Mouse (Mus musculus): ENCODE data around the gene Vmn1r86. TPM values are rescaled to one million over a fixed set of nuclear protein-coding genes. Genes with fewer than 3 reads are reported as not detected.
"Not testable (repeated sequence)": the region's sequence is repeated elsewhere in the genome, so short reads cannot be mapped to it uniquely, and the experiment has no call there.

Vmn1r86 gene
- not detected in 2 replicates for polyA plus RNA-seq (2016; fragmentation: Nextera tagmentation; extraction: Ambion mirVana)

DNA sequence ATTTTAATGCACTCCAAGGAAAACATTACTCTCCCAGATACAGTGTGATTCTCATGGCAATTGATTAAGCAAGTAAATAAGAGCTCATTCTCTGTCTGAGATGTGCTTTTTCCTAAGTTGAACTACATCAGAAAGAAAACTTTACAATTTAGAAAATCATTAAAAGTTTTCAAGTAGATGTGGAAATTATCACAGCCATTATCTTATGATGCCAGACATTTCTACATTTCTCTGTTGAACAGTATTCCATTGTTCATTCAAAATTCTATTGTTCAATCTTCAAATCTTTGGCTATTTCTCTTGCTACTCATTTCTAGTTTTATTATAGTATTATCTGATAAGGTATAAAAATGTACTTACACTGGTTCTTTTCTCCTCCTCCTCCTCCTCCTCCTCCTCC lies at the start of gene Vmn1r86:
Gene Vmn1r86, minus strand, starts transcription at position 101 of the 400 bp plus-strand sequence.
- Histone ChIP-seq H3K27ac (no peak within 1 kb of the TSS), H3K9me3 (no peaks in the 10 kb centered on the region), H3K9ac (replicated peaks) (no peak within 1 kb of the TSS), H3K36me3 (no peaks in the 10 kb centered on the region), H3K4me1 (replicated peaks) (no peaks in the 10 kb centered on the region), H3K4me3 (replicated peaks) (no peak within 1 kb of the TSS), H3K27me3 (no peaks in the 10 kb centered on the region), H3K4me2 (no peak within 1 kb of the TSS)
- no peak for ATAC-seq (ENCODE audit: insufficient number of reproducible peaks, insufficient read depth, low FRiP score, low TSS enrichment, low read depth)

DNA sequence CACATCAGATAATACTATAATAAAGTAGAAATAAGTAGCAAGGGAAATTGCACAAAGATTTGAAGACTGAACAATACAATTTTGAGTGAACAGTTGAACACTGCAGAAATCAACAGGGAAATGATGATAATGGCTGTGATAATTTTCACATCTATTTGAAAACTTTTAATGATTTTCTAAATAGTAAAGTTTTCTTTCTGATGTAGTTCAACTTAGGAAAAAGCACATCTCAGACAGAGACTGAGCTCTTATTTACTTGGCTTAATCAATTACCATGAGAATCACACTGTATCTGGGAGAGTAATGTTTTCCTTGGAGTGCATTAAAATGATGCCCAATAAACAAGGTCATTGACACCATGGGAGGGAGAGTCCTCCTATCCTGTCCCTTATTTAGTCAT lies 39.6 kb upstream of the Vmn1r86 start, which contains the start of gene Vmn1r88:
Gene Vmn1r88, plus strand, starts transcription at position 301 of the 400 bp plus-strand sequence.
- H3K4me2 ChIP-seq, result no peak within 1 kb of the TSS
- no peaks in the 10 kb centered on the region for H3K4me1 ChIP-seq (replicated peaks)
- no peak within 1 kb of the TSS for H3K4me3 ChIP-seq (replicated peaks)
- no peaks in the 10 kb centered on the region for H3K36me3 ChIP-seq
- H3K9me3 ChIP-seq, result 0 out of 2 replicates have a peak, but pooled peaks cover 7% of the 10 kb centered on the region
- ATAC-seq (ENCODE audit: insufficient number of reproducible peaks, insufficient read depth, low FRiP score, low TSS enrichment, low read depth), result no peak
- H3K9ac ChIP-seq (replicated peaks), result no peak within 1 kb of the TSS
- no peaks in the 10 kb centered on the region for H3K27me3 ChIP-seq
- H3K27ac ChIP-seq, result no peak within 1 kb of the TSS

DNA sequence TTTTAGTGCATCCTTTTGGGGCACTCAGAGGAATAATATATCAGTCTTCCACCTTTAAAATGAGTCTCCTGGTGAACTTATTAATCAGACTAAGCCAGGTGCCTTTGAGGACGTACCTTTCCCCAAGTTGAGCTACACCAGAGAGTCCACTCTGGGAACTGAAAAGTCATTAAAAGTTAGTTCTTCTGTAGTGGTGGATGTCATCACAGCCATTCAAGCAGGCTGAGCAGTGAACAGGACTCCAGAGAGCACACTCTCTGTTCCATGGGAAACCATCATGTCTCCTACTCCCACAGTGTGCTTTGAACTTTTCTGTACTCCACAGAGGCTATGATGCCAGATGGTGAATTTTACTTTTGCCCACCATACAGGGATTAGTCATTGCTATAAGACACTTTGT lies 20.3 kb upstream of the Vmn1r86 start, which contains the start of gene Vmn1r87:
Gene Vmn1r87, minus strand, starts transcription at position 101 of the 400 bp plus-strand sequence.
- Histone ChIP-seq H3K9me3 (no peaks in the 10 kb centered on the region), H3K36me3 (no peaks in the 10 kb centered on the region), H3K27ac (no peak within 1 kb of the TSS), H3K4me2 (no peak within 1 kb of the TSS), H3K4me1 (replicated peaks) (no peaks in the 10 kb centered on the region), H3K27me3 (no peaks in the 10 kb centered on the region), H3K9ac (replicated peaks) (no peak within 1 kb of the TSS), H3K4me3 (replicated peaks) (no peak within 1 kb of the TSS)
- WGBS, result 75% methylated on average over 1 of the region's 1 CpGs
- no peak for ATAC-seq (ENCODE audit: insufficient number of reproducible peaks, insufficient read depth, low FRiP score, low TSS enrichment, low read depth)

DNA sequence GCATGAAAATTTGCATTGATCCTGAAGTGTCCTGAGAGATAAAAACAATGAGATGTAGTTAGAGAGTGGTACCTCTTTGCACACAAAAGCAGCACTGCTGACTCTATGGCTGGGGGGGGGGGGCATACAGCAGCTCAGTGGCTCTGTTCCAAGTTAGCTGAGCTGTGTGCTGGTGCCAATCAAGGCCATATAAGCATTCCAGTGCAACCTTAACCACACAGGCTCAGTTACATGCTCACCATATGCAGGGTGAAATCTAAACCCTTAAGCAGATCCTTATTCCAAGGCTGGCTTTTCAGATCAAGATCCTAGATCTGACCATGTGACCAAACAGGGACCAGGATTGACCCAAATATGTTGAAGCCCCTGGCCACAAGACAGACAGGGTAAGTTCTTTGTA lies 17.6 kb upstream of the Vmn1r86 start:
- Histone ChIP-seq H3K9ac (replicated peaks) (no peak overlapping the region), H3K36me3 (no peaks in the 10 kb centered on the region), H3K9me3 (no peaks in the 10 kb centered on the region), H3K4me1 (replicated peaks) (no peaks in the 10 kb centered on the region), H3K4me3 (replicated peaks) (no peak overlapping the region), H3K27me3 (no peaks in the 10 kb centered on the region), H3K27ac (no peak overlapping the region), H3K4me2 (no peak overlapping the region)
- ATAC-seq (ENCODE audit: insufficient number of reproducible peaks, insufficient read depth, low FRiP score, low TSS enrichment, low read depth), result no peak

DNA sequence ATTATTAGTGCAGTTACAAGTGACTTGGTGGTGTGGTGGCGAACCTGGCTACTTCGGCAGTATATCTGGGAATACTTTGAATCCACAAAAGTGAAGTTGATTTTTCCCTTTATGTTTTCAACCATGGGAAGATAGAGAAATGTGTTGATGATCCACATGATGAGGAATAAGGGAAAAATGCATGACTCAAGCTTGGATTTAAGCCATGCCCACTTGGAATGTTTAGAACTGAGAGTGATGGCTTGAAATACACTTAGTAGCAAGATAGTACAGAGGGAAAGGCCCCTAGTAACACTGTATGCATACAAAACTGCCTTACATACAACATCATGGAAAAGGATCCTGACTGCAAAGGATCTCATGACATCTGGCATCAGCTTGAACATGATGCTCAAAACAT lies 12.1 kb upstream of the Vmn1r86 start:
- Histone ChIP-seq H3K4me3 (replicated peaks) (no peak overlapping the region), H3K27me3 (no peaks in the 10 kb centered on the region), H3K9ac (replicated peaks) (no peak overlapping the region), H3K4me1 (replicated peaks) (no peaks in the 10 kb centered on the region), H3K36me3 (no peaks in the 10 kb centered on the region), H3K9me3 (no peaks in the 10 kb centered on the region), H3K27ac (no peak overlapping the region), H3K4me2 (no peak overlapping the region)
- ATAC-seq (ENCODE audit: insufficient number of reproducible peaks, insufficient read depth, low FRiP score, low TSS enrichment, low read depth), result no peak
- 89% methylated on average over 2 of the region's 2 CpGs for WGBS

DNA sequence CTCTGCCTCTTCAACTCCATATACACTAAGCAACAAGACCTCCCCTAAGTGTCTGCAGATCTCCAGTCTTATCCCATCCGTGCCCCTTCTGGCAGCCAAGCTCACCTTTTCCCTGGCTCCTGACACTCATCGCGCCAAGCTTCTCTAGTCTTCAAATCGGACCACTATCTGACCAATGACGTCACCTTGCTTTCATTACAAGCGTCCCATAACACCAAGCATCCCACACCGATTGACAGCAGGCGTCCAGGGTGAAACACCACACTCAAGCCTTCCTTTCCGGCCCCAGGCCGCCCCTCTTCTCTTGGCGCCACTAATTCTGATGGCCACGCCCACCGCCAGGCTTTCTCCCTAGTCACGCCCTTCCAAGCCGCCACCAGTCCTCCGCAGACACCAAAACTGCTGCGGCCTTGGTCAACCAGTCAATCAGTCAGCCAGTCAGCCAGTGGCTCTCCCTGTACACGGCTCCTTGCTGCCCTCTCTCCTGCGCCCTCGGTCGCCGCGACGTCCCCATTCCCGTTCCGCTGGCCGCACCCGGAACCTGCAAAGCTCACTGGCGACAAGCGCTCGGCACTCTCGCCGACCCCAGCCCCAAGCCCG lies 3.9 kb upstream of the Vmn1r86 start:
- under 1% methylated on average over 21 of the region's 34 CpGs for WGBS

DNA sequence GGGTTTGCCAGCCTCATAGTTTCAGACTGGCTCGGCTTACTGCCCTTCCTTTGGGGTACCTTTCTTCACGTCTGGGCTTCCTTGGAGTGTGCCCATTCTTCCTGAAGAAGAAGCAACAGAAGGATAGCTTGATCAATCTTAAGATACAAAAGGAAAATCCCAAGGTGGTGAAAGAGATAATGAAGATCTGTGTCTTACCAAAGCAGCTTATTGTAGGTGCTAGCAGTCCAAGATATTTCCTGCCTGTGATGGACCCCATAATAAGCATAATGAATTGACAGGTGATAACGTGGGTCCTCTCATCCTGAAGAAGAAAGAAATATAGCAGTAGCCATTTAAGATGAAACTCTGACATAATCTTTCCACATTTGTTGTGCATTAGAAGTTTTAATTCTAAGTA lies 24.6 kb downstream of the Vmn1r86 start, which contains the start of gene Vmn1r85:
Gene Vmn1r85, minus strand, starts transcription at position 101 of the 400 bp plus-strand sequence.
- 71% methylated on average over 3 of the region's 3 CpGs for WGBS

More for the DNA sequence above, 3.9 kb upstream of the Vmn1r86 start:
- not testable (repeated sequence) for H3K9me3 ChIP-seq; H3K27me3 ChIP-seq; H3K4me1 ChIP-seq (replicated peaks); H3K36me3 ChIP-seq; H3K27ac ChIP-seq; H3K9ac ChIP-seq (replicated peaks)
- peak overlapping the region; percentile 23 for H3K4me3 ChIP-seq (replicated peaks)
- ATAC-seq (ENCODE audit: insufficient number of reproducible peaks, insufficient read depth, low FRiP score, low TSS enrichment, low read depth), result peak; percentile 93
- peak overlapping the region; percentile 51 for H3K4me2 ChIP-seq

DNA sequence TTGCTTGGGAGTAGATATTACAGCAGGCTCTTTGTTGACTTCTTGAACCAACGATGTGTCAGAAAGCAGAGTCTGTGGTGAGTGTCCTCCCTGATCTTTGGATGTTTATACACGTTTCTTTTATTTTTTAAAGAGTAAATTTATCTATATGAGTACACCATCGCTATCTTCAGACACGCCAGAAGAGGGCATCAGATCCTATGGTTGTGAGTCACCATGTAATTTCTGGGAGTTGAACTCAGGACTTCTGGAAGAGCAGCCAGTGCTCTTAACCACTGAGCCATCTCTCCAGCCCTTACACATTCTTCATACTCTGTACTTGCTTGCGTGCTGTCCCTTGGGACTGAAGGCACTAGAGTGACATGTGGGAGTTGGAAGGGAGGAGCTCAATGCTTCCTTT lies 47.4 kb downstream of the Vmn1r86 start:
- WGBS, result 58% methylated on average over 5 of the region's 5 CpGs
- H3K4me2 ChIP-seq, result no peak overlapping the region
- H3K27me3 ChIP-seq, result no peaks in the 10 kb centered on the region
- no peak for ATAC-seq (ENCODE audit: insufficient number of reproducible peaks, insufficient read depth, low FRiP score, low TSS enrichment, low read depth)
- H3K4me1 ChIP-seq (replicated peaks), result no peaks in the 10 kb centered on the region
- no peak overlapping the region for H3K9ac ChIP-seq (replicated peaks)
- H3K36me3 ChIP-seq, result no peaks in the 10 kb centered on the region
- no peak overlapping the region for H3K4me3 ChIP-seq (replicated peaks)
- H3K9me3 ChIP-seq, result no peaks in the 10 kb centered on the region
- no peak overlapping the region for H3K27ac ChIP-seq

More for the DNA sequence above, 24.6 kb downstream of the Vmn1r86 start, which contains the start of gene Vmn1r85:
- Histone ChIP-seq H3K9ac (replicated peaks) (no peak within 1 kb of the TSS), H3K4me3 (replicated peaks) (no peak within 1 kb of the TSS), H3K9me3 (no peaks in the 10 kb centered on the region), H3K27ac (no peak within 1 kb of the TSS), H3K4me1 (replicated peaks) (no peaks in the 10 kb centered on the region), H3K36me3 (no peaks in the 10 kb centered on the region), H3K27me3 (no peaks in the 10 kb centered on the region), H3K4me2 (no peak within 1 kb of the TSS)
- no peak for ATAC-seq (ENCODE audit: insufficient number of reproducible peaks, insufficient read depth, low FRiP score, low TSS enrichment, low read depth)

DNA sequence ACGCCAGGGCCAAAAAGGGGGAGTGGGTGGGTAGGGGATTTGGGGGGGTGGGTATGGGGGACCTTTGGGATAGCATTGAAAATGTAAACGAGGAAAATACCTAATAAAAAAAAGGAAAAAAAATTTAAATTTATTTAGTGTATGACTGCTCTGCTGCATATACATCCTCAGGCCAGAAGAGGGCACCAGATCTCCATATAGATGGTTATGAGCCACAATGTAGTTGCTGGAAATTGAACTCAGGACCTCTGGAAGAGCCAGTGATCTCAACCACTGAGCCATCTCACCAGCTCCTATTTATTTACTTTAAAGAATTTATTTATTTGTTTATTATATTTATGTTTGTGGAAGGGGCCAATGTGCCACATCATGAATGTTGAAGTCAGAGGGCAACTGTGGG lies 56.3 kb downstream of the Vmn1r86 start:
- H3K27me3 ChIP-seq; H3K9ac ChIP-seq (replicated peaks); ATAC-seq (ENCODE audit: insufficient number of reproducible peaks, insufficient read depth, low FRiP score, low TSS enrichment, low read depth); H3K36me3 ChIP-seq; H3K4me1 ChIP-seq (replicated peaks); H3K4me3 ChIP-seq (replicated peaks); H3K4me2 ChIP-seq; H3K27ac ChIP-seq: not testable (repeated sequence)
- H3K9me3 ChIP-seq, result 0 out of 2 replicates have a peak, but pooled peaks cover 13% of the 10 kb centered on the region
- WGBS, result 53% methylated on average over 2 of the region's 2 CpGs

DNA sequence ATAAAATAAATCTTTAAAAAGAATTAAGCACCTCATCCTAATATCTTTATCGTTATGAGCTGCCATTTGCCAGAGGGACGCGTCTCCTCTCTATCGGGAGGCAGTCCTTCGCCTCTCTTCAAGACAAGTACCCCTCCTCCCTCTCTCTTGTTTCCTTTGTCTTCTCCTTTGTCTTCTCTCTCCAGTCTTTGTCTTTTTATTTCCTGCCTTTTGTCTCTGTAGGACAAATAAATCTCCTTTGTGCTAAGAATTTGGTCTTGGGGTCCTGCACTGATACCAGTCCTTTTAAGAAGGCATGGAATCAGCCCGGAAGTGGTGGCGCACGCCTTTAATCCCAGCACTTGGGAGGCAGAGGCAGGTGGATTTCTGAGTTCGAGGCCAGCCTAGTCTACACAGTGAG lies 60.2 kb downstream of the Vmn1r86 start:
- Histone ChIP-seq H3K4me2 (no peak overlapping the region), H3K36me3 (no peaks in the 10 kb centered on the region), H3K9ac (replicated peaks) (no peak overlapping the region), H3K27ac (no peak overlapping the region), H3K4me1 (replicated peaks) (no peaks in the 10 kb centered on the region), H3K4me3 (replicated peaks) (no peak overlapping the region), H3K27me3 (no peaks in the 10 kb centered on the region), H3K9me3 (0 out of 2 replicates have a peak, but pooled peaks cover 9% of the 10 kb centered on the region)
- 88% methylated on average over 9 of the region's 9 CpGs for WGBS
- no peak for ATAC-seq (ENCODE audit: insufficient number of reproducible peaks, insufficient read depth, low FRiP score, low TSS enrichment, low read depth)

DNA sequence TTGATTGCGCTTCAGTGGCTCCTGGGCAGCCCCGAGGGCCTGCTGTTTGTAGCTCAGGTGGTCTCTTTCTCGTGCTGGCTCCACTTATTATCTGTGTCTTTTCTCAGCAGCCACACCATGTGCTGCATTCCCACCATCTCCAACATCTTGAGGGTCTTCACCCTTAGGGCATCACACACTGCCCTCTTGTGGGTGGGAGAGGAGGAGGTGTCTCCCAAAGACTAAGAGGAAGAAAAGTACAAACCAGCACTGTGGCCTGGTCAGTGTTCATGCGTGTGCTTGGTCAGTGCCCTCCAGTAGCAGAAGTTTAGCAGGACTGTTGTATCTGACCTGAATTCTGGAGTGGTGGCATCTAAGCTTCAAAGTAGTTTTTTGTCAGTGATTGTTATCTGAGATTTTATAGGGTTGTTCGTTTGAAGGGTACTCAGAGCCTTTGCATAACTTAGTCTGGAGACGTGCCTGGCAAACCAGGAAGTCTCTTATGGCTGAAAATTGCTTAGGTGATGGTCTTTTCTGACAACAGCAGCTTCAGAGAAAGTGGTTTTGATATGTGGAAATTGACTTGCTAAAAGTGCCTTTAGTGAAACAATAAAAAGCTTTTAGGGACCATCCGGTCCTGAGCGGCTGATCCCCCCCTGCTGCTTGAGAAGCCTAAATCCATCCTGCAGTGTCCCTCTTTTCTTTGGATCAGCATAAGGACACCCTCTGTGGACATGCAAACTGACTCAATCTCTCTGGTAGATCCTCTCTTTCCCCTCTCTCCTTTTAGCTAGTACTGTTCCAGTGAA lies 62.6 kb downstream of the Vmn1r86 start:
- no peak for ATAC-seq (ENCODE audit: insufficient number of reproducible peaks, insufficient read depth, low FRiP score, low TSS enrichment, low read depth)

More for the DNA sequence above, 62.6 kb downstream of the Vmn1r86 start:
- H3K4me2 ChIP-seq, result no peak overlapping the region
- no peak overlapping the region for H3K27ac ChIP-seq
- H3K9me3 ChIP-seq, result no peaks in the 10 kb centered on the region
- H3K36me3 ChIP-seq, result no peaks in the 10 kb centered on the region
- no peak overlapping the region for H3K9ac ChIP-seq (replicated peaks)
- no peaks in the 10 kb centered on the region for H3K27me3 ChIP-seq
- H3K4me3 ChIP-seq (replicated peaks), result no peak overlapping the region
- 55% methylated on average over 8 of the region's 8 CpGs for WGBS
- no peaks in the 10 kb centered on the region for H3K4me1 ChIP-seq (replicated peaks)
